Mouse (Mus musculus): Measurements from ENCODE around the gene Cd300e.
A peak's percentile ranks its signal among the peaks of the same experiment; 100 is the strongest.
"Not testable (repeated sequence)": the region's sequence is repeated elsewhere in the genome, so short reads cannot be mapped to it uniquely, and the experiment has no call there.

Gene Cd300e

GRCm38 (mm10) chr11:115081373-115081772, 19.4 kb upstream of the Cd300e start:
- DNase-seq = no peak

DNA sequence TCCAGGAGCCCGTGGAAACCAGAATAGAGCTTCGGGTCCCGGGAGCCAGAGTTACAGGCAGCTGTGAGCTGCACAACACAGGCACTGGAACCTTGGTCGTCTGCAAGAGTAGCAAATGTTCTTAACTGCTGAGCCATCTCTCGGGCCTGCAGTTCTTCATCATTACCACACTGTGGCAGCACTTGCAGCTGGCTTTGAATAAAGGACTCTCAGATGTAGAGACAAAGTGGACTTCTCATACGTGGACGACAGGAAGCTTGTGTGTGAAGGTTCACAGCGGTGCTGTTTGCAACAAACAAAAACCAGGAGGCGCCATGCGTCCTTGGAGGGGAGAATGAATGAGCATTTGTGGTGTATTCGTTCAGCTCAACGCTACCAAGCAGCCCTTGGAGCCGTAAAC, 18.9 kb upstream of the Cd300e start:
- peak; percentile 64 for DNase-seq

GRCm38 (mm10) chr11:115078680-115079079, 16.7 kb upstream of the Cd300e start:
- no peak for DNase-seq

GRCm38 (mm10) chr11:115077436-115077835, 15.5 kb upstream of the Cd300e start:
- DNase-seq = no peak

GRCm38 (mm10) chr11:115075859-115076258, 13.9 kb upstream of the Cd300e start:
- no peak for DNase-seq

DNA sequence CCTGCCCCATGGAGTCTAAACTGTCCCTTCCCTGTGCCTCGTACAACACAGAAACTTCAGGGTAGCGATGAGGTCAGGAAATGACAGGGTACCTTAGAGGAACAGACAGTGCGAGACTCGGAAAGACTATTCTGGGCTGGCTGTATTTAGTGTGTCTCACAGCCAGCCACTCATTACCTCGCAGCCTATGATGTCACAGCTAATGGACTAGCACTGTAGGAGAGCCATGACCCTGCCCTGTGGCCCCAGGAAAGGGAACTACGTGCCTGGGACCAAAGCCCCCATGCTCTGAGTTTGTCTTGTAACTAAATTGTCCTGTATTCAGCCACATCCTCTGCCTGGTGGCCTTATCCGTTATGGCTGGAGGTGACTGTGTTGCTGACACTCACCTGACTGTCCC, 13.4 kb upstream of the Cd300e start:
- DNase-seq = peak; percentile 14

GRCm38 (mm10) chr11:115073002-115073401, 11.0 kb upstream of the Cd300e start:
- DNase-seq = no peak

DNA sequence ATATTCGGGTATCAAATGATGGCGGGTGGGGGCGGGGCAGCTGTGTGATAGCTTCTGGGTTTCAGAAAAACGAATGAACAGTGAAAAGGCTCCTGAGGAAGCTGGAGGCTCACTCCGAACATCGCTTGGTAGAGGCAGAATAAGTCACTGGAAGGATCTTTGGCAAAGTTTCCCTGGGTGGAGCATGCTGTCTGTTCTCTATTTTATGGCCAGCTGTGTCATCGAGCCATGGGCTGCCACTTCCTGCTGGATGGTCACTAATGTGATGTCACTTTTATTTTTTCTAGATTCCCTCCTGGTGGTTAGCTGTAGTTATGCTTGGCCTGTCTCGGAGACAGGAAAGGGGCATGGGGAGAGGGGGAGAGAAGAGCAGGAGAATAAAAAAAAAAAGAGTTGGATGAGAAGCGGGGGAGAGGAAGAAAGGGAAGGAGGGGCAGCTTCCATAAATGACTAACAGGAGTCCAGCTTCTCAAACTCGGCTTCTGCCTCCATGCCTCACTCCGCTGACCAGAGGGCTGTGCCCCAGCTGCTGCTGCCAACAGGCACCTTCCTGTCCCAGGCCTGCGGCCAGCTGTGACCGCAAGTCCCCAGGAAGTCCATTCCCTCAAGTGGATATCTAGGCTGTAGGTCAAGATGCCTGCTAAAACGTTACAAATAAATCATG, 9.8 kb upstream of the Cd300e start:
- DNase-seq = peak; percentile 55

GRCm38 (mm10) chr11:115071015-115071551, 9.1 kb upstream of the Cd300e start:
- DNase-seq = no peak

DNA sequence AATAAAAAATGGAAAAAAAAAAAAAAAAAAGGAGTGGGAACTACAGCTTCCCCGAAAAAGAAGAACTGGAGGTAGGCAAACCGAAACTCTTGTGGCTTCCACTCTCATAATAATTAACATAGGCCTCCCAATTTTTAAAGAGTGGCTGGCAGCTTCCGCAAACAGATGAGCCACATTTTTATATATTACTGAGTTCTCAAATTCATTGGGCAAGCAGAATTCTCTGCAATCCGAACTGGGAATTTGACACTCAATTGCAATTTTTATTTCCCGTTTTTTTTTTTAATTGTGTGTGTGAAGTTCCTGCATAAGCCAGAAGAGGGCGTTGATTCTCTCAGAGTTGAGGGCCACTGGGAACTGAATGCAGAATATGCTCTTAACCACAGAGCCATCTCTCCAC, 4.8 kb upstream of the Cd300e start:
- DNase-seq = no peak

DNA sequence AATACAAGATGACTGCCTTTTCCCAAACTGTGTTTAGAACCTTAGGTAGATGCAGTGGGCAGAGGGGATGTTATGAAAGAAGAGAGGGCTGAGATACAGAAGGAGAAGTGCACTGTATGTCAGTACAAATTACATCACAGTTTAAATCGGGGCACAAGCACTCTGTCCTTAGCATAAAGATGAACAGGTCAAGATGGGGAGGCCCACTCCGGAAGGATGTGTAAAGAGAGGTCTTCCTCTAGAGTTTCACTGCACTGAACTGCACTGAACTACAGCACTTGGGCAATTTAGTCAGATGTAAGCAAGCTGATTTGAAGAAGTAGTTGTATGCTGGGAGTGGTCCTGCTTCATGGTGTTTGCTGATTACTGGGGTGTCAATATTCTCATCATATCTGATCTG, 2.2 kb downstream of the Cd300e start:
- DNase-seq = no peak

GRCm38 (mm10) chr11:115058701-115059100, 3.3 kb downstream of the Cd300e start:
- no peak for DNase-seq

- no peak for DNase-seq
Observed at GRCm38 (mm10) chr11:115054537-115054936, 7.4 kb downstream of the Cd300e start.

DNA sequence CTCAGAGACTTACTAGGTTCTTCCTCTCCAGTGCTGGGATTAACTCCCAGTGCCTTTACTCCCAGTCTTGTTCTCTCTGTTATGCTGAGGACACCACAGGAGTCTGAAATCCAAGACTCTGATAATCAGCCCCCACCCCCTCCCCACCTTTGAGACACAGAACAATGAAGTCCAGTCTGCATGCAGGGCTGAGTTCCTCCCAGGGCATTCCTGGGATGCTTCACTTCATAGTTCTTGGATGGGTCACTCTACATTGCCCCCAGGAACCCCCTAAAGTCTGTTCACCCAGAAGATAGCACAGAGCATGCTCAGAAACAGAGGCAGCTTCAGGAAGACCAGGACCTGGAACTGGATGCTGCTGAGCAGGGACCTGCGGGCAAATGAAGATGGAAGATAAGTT, 9.0 kb downstream of the Cd300e start:
- no peak for DNase-seq

- peak; percentile 52 for DNase-seq
Observed at GRCm38 (mm10) chr11:115052206-115052605, 9.8 kb downstream of the Cd300e start.

DNA sequence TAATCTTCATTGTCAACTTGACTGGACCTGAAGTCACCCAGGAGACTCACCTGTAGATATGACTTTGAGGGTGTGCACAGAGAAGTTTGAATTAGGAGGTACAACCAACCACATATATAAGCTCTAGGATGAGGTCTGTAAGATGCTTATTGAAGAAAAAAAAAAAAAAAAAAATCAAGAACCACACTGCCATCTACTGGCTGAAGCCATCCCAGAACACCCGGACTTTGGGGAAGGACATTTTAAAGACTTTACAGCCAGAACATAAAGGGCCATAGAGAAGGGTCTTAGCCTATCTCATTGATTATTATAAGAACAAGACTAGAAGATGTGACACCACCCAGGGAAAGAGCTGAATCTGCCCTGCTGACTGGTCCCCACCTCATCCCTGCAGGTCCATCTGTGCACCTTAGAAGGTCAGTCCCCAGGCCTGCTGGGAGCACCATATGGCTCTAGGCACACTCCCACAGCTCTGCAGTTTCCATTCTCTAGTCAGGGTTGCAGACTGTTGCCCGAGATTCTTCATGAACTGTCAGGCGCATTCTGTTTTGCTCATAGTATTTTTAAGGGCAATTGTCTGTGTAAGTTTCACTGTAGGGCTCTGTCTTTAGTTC, 12.6 kb downstream of the Cd300e start:
- no peak for DNase-seq

GRCm38 (mm10) chr11:115048259-115048658, 13.7 kb downstream of the Cd300e start, which contains the start of gene Cd300ld3:
Cd300ld3 (minus strand) TSS chr11:115048409.
- no peak for DNase-seq

DNA sequence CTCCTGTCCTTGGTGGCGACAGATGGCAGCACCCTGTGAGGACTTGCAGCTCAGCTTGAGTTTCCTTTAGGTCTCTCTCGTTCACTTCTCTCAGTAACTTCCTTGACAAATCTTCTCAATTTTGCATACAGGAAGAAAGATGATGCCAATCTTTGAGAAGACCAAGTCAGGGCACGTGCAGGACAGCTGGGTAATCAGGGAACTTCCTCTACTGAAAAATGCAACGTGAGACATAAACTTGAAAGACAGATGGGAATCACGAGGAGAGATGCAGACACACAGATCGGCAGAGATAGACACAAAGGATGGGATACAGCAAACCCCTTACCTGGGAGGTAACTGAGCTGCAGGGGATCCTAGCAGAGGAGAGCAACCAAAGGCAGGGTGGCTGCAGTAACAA, 24.3 kb downstream of the Cd300e start, which contains the start of gene Cd300ld5:
Gene Cd300ld5 (minus strand): TSS at position 101 of the 400 bp plus-strand sequence.
- DNase-seq = not testable (repeated sequence)

DNA sequence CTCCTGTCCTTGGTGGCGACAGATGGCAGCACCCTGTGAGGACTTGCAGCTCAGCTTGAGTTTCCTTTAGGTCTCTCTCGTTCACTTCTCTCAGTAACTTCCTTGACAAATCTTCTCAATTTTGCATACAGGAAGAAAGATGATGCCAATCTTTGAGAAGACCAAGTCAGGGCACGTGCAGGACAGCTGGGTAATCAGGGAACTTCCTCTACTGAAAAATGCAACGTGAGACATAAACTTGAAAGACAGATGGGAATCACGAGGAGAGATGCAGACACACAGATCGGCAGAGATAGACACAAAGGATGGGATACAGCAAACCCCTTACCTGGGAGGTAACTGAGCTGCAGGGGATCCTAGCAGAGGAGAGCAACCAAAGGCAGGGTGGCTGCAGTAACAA, 35.1 kb downstream of the Cd300e start, which contains the start of gene Cd300ld4:
Gene Cd300ld4 (minus strand): TSS at position 101 of the 400 bp plus-strand sequence.
- not testable (repeated sequence) for DNase-seq

DNA sequence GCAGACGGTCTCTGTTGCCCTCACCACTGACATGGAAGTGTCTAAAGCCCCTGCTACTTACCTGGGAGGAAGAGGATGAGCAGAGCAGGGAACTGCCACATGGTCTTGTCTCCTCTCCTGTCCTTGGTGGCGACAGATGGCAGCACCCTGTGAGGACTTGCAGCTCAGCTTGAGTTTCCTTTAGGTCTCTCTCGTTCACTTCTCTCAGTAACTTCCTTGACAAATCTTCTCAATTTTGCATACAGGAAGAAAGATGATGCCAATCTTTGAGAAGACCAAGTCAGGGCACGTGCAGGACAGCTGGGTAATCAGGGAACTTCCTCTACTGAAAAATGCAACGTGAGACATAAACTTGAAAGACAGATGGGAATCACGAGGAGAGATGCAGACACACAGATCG, 45.9 kb downstream of the Cd300e start, which contains the start of gene Cd300ld2:
Gene Cd300ld2 (minus strand): TSS at position 101 of the 400 bp plus-strand sequence.
- not testable (repeated sequence) for DNase-seq

GRCm38 (mm10) chr11:115004070-115004469, 57.9 kb downstream of the Cd300e start:
- DNase-seq = no peak
